Mouse (Mus musculus) myocyte (in vitro differentiated cells): ENCODE results near the gene Gucy2g.

Experiments
- E2F4 ChIP-seq: IDR thresholded peaks from one replicate; pipeline ENCODE4 v1.6.1; 2011; ENCODE audit warnings: mild to moderate bottlenecking, control low read depth, moderate library complexity; ENCODE audit not compliant: insufficient read depth
- POLR2A ChIP-seq: IDR thresholded peaks from one replicate; pipeline ENCODE4 v1.6.1; 2011; ENCODE audit warnings: low read depth, mild to moderate bottlenecking, control low read depth, moderate library complexity; ENCODE audit not compliant: insufficient read length

GRCm38 (mm10) chr19:55184442-55184841 is 56.6 kb downstream of the Gucy2g start:
- no peak for TF ChIP-seq POLR2A
- no peak for TF ChIP-seq E2F4
